Mouse (Mus musculus) forebrain, postnatal 0 days (tissue): Measurements from ENCODE around the gene Rnf223. TPM values are rescaled to one million over a fixed set of nuclear protein-coding genes. Genes with fewer than 3 reads are reported as not detected.

Source experiments
- ATAC-seq: fragments of 200-750 bp; cut with Nextera tagmentation; 2 replicates; pipeline ENCODE4 v1.8.0; 2017; ENCODE audit warnings: mild to moderate bottlenecking, moderate library complexity
- DNase-seq: peaks from one replicate; pipeline ENCODE4 v3.0.0-alpha.2; 2015
- H3K27ac ChIP-seq: fragments of 300-500 bp; sonication (generic); 2 replicates; pipeline ENCODE4 v1.5.1; 2014; ENCODE audit warnings: low read depth, mild to moderate bottlenecking, antibody characterized with exemption, low read length, moderate library complexity, mixed read lengths
- H3K27me3 ChIP-seq: fragments of 300-500 bp; sonication (generic); 2 replicates; pipeline ENCODE4 v1.6.1; 2014; ENCODE audit warnings: mild to moderate bottlenecking, low read length, mixed read lengths; ENCODE audit not compliant: insufficient read depth
- H3K36me3 ChIP-seq: fragments of 300-500 bp; sonication (generic); 2 replicates; pipeline ENCODE4 v1.6.1; 2014; ENCODE audit warnings: mild to moderate bottlenecking, moderate library complexity; ENCODE audit not compliant: insufficient read depth
- H3K4me1 ChIP-seq: fragments of 300-500 bp; sonication (generic); 2 replicates; pipeline ENCODE4 v1.6.1; 2014; ENCODE audit warnings: antibody characterized with exemption; ENCODE audit not compliant: insufficient read depth
- H3K4me2 ChIP-seq: fragments of 300-500 bp; sonication (generic); 2 replicates; pipeline ENCODE4 v1.6.1; 2014; ENCODE audit warnings: low read depth, mild to moderate bottlenecking, moderate library complexity
- H3K4me3 ChIP-seq: fragments of 300-500 bp; sonication (generic); 2 replicates; pipeline ENCODE4 v1.5.1; 2014; ENCODE audit warnings: low read depth, low read length, mixed read lengths
- H3K9ac ChIP-seq: fragments of 300-500 bp; sonication (generic); 2 replicates; pipeline ENCODE4 v1.6.1; 2014; ENCODE audit warnings: mild to moderate bottlenecking
- H3K9me3 ChIP-seq: fragments of 300-500 bp; sonication (generic); 2 replicates; pipeline ENCODE4 v1.6.1; 2016; ENCODE audit warnings: low read length
- CTCF ChIP-seq: sonication (generic); IDR thresholded peaks from 2 replicates; pipeline ENCODE4 v1.5.1; 2016; ENCODE audit warnings: antibody characterized with exemption, control low read depth, low read depth
- WGBS: fragments of 180-500 bp; shearing (Covaris S2); extraction: QIAGEN DNeasy Blood & Tissue Kit; methylation state at CpG from one replicate; pipeline ENCODE4 v1.1.7; 2014; 5-methylcytosine and 5-hydroxymethylcytosine counted together
- polyA plus RNA-seq: library from polyadenylated mRNA; unstranded; fragments of >200 nt; fragmentation: Nextera tagmentation; extraction: Ambion mirVana; gene quantifications from 2 replicates; pipeline ENCODE4 v1.2.1, GENCODE M21; 2015
- total RNA-seq: library from RNA; depleted of rRNA; stranded (reverse); fragments of >200 nt; gene quantifications from 2 replicates; pipeline ENCODE4 v1.2.3, GENCODE M21; 2014

Gene Rnf223
- total and polyA plus RNA-seq, 2 experiments from 2014 or later: 0.08 to 0.33 TPM

DNA sequence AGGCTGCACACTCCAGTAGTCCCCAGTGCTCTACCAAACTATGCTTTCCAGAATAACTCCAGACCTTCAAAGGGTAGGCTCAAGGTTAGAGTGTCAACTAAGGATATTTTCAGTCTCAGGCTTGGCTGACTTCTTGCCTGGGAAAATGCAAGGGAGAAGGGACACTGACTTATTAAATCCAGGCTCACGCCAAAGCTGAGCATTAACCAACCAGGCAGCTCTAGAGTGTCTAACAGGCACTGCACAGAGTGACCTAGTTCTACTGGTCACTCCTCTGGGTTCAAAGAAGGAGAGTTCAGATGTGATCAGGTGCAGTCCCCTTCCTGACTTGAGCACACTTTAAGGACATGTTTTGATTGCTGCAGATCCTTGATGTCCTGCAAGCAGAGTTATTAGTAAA is 37.5 kb upstream of the Rnf223 start:
- Histone ChIP-seq H3K36me3 (no peaks in the 10 kb centered on the region), H3K27me3 (no peaks in the 10 kb centered on the region), H3K4me2 (no peak overlapping the region), H3K27ac (no peak overlapping the region), H3K4me3 (no peak overlapping the region), H3K4me1 (no peaks in the 10 kb centered on the region), H3K9me3 (no peaks in the 10 kb centered on the region), H3K9ac (no peak overlapping the region)
- WGBS: 83% methylated on average over 1 of the region's 1 CpGs
- TF ChIP-seq CTCF: no peak
- no peak for ATAC-seq
- no peak for DNase-seq

DNA sequence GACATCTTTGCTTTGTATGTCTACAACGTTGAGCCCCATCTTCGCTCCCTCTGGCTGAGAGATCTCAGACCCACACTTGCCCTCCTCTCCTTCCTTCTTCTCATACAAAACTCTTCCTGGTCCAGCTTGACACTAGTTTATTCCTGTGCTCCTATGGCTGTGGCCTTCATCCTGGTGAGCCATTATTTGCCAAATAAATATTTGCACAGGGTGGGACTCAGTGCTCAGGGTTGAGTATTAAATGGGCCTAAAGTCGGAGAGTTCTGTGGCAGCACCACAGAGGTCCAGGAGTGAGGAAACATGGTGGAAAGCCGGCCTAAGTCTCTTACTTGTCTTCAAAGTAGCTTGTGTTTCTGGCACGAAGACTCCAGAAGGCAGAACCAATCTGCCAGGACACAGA is 36.6 kb upstream of the Rnf223 start:
- H3K27ac ChIP-seq: no peak overlapping the region
- no peak for ATAC-seq
- TF ChIP-seq CTCF: no peak
- H3K4me2 ChIP-seq: no peak overlapping the region
- H3K9me3 ChIP-seq: no peaks in the 10 kb centered on the region
- H3K4me1 ChIP-seq: no peaks in the 10 kb centered on the region
- no peak overlapping the region for H3K4me3 ChIP-seq
- H3K36me3 ChIP-seq: no peaks in the 10 kb centered on the region
- no peak for DNase-seq
- H3K27me3 ChIP-seq: no peaks in the 10 kb centered on the region
- no peak overlapping the region for H3K9ac ChIP-seq
- 88% methylated on average over 5 of the region's 5 CpGs for WGBS

DNA sequence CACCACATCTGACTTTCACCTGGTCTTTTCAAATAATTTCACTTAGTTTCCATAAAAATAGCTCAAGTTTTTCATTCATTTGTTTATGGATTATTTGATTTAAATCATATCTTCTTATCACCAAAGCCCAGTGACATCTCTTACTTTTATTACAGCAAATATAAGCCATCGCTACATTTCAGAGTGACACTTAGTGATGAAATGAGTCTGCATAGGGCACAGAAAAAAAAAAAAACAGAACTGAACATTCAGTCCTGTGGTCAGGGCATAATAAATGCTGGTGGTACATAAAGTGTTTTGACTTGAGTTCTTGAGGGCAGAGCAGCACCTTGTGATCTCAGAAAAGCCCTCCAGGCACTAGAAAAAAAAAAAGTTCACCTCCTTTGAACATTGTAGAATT is 34.1 kb upstream of the Rnf223 start:
- H3K4me1 ChIP-seq: no peaks in the 10 kb centered on the region
- DNase-seq: no peak
- 98% methylated on average over 1 of the region's 1 CpGs for WGBS
- H3K4me2 ChIP-seq: no peak overlapping the region
- H3K27ac ChIP-seq: no peak overlapping the region
- no peak overlapping the region for H3K9ac ChIP-seq
- no peak for TF ChIP-seq CTCF
- H3K9me3 ChIP-seq: no peaks in the 10 kb centered on the region
- H3K36me3 ChIP-seq: no peaks in the 10 kb centered on the region
- no peaks in the 10 kb centered on the region for H3K27me3 ChIP-seq
- H3K4me3 ChIP-seq: no peak overlapping the region
- no peak for ATAC-seq

DNA sequence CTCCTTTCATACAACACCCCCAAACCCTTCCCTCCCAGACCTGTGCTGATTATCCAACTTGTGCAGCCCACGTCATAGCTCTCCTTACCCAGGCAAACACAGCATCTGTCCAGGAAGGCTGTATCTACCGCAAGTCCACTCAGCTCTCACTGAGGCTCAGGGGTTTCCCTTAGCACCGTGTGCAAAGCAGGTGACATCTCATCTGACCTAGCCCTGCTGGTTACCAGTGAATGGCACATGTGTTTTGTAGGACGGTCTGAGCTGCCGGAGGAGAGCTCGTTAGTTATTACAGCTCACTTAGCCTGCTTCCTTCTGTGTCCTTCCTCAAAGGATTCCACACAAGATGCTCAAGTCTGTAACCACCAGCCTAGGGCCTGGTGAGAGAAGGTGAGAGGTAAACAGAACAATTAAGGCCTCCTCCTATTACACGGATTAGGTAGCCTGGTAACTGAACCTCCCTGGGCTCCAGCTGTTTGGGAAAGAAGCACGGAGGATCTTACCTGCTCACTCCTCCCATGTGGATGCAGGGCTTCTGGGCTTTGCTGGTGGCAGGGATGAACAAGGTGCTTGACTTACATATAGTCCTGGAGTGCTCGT is 32.4 kb upstream of the Rnf223 start:
- no peaks in the 10 kb centered on the region for H3K4me1 ChIP-seq
- H3K4me2 ChIP-seq: no peak overlapping the region
- ATAC-seq (no peak), DNase-seq (no peak)
- no peaks in the 10 kb centered on the region for H3K27me3 ChIP-seq
- TF ChIP-seq CTCF: no peak
- WGBS: 44% methylated on average over 9 of the region's 9 CpGs
- no peak overlapping the region for H3K27ac ChIP-seq
- no peaks in the 10 kb centered on the region for H3K36me3 ChIP-seq
- no peak overlapping the region for H3K4me3 ChIP-seq
- H3K9ac ChIP-seq: no peak overlapping the region
- H3K9me3 ChIP-seq: no peaks in the 10 kb centered on the region

DNA sequence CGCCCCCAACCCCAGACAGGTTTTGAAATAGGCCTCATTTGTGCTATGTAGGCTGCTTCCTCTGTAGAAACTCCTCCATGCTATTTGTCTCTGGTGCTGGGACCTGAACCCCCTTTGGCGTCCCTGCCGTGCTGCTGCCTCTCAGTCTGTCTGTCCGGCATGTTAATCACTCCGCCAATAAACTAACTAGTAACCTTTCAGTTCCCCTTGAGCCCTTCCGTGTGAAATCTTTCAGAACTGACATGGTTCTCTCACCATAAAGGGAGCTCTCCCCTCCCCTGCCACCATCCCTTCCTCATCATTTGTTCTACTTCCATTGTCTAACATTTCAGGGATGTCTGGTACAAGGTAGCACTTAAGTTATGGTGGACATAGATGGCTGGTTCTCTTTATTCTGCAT is 30.9 kb upstream of the Rnf223 start:
- TF ChIP-seq CTCF: no peak
- WGBS: 72% methylated on average over 6 of the region's 6 CpGs
- DNase-seq (no peak), ATAC-seq (no peak)
- Histone ChIP-seq H3K27me3 (no peaks in the 10 kb centered on the region), H3K36me3 (no peaks in the 10 kb centered on the region), H3K4me1 (no peaks in the 10 kb centered on the region), H3K9ac (no peak overlapping the region), H3K9me3 (no peaks in the 10 kb centered on the region), H3K4me3 (no peak overlapping the region), H3K4me2 (no peak overlapping the region), H3K27ac (no peak overlapping the region)

DNA sequence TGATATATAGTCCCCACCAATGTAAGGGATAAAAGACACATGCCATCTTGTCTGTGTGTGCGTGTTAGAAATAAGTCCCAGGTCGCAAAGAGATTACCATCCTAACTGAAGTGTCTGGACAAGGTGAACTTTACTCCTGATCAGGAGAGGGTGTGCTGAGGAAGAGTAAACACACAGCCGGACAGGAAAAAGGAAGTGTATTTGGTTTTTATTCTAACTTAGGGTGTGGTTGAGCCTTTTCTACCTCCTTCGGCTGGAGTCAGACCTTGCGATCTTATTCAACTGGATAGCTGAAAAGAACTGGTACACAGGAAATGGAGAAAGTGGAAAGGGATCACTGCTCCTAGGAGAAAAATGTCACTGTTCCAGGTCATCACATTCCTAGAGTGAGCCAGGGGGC is 29.8 kb upstream of the Rnf223 start:
- no peaks in the 10 kb centered on the region for H3K36me3 ChIP-seq
- H3K4me1 ChIP-seq: no peaks in the 10 kb centered on the region
- no peak overlapping the region for H3K27ac ChIP-seq
- no peak overlapping the region for H3K9ac ChIP-seq
- DNase-seq: no peak
- 93% methylated on average over 5 of the region's 5 CpGs for WGBS
- no peaks in the 10 kb centered on the region for H3K9me3 ChIP-seq
- TF ChIP-seq CTCF: no peak
- no peak for ATAC-seq
- H3K4me3 ChIP-seq: no peak overlapping the region
- H3K4me2 ChIP-seq: no peak overlapping the region
- H3K27me3 ChIP-seq: no peaks in the 10 kb centered on the region

DNA sequence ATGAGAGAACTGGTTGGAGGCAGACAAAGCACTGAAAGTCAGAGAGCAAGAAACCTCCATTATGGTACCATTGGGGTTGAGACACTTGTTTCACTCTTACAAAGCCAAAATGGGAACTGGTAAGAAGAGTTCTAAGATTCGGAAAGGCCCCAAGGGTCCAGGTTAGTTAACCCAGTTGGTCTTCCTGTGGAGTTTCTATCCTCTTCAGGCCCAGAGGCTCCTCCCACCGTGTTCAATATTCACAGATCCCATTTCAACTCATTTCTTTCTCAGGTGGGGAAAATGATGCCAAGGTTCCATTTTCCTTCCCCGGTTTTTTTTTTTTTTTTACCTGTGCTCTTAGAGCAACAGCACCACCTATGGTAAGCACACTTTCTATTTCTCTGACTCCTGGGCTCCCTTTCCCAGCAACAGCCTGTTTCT is 28.8 kb upstream of the Rnf223 start:
- WGBS: 40% methylated on average over 3 of the region's 3 CpGs
- no peaks in the 10 kb centered on the region for H3K4me1 ChIP-seq
- no peak overlapping the region for H3K4me3 ChIP-seq
- H3K27me3 ChIP-seq: no peaks in the 10 kb centered on the region
- peak; percentile 19; the same call in 1 of the 2 replicates for TF ChIP-seq CTCF
- H3K4me2 ChIP-seq: no peak overlapping the region
- no peaks in the 10 kb centered on the region for H3K9me3 ChIP-seq
- ATAC-seq (no peak), DNase-seq (no peak)
- H3K27ac ChIP-seq: no peak overlapping the region
- H3K9ac ChIP-seq: no peak overlapping the region
- no peaks in the 10 kb centered on the region for H3K36me3 ChIP-seq

DNA sequence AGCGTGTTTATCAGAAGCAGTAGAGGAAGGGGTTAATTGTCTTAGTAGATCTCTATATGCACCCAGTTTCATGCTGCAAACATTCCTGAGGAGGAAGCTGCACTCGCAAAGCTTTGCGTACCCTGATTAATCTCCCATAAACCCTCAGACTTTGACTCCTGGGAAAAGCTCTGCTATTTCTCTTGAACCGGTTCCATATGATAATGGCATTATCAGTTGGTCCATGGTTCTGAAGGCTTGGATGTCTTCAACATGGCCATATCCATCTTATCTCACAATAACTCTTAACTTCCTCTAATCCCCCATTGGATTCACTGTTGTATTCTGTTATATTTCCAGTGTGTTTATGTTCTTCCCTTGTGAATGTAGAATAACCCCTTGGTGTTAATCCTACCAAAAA is 27.0 kb upstream of the Rnf223 start:
- 90% methylated on average over 4 of the region's 4 CpGs for WGBS
- H3K4me2 ChIP-seq: no peak overlapping the region
- no peak overlapping the region for H3K4me3 ChIP-seq
- DNase-seq (no peak), ATAC-seq (no peak)
- no peaks in the 10 kb centered on the region for H3K36me3 ChIP-seq
- H3K4me1 ChIP-seq: no peaks in the 10 kb centered on the region
- no peaks in the 10 kb centered on the region for H3K9me3 ChIP-seq
- no peak for TF ChIP-seq CTCF
- H3K9ac ChIP-seq: no peak overlapping the region
- H3K27ac ChIP-seq: no peak overlapping the region
- H3K27me3 ChIP-seq: no peaks in the 10 kb centered on the region
